Mouse (Mus musculus) naive thymus-derived CD4-positive, alpha-beta T cell, adult 2 months (primary cell): ENCODE results near the gene Ehhadh.

Source experiments
- DNase-seq: peaks from one replicate; pipeline ENCODE4 v3.0.0-alpha.2; 2011; ENCODE audit warnings: low read depth

Ehhadh gene

DNA sequence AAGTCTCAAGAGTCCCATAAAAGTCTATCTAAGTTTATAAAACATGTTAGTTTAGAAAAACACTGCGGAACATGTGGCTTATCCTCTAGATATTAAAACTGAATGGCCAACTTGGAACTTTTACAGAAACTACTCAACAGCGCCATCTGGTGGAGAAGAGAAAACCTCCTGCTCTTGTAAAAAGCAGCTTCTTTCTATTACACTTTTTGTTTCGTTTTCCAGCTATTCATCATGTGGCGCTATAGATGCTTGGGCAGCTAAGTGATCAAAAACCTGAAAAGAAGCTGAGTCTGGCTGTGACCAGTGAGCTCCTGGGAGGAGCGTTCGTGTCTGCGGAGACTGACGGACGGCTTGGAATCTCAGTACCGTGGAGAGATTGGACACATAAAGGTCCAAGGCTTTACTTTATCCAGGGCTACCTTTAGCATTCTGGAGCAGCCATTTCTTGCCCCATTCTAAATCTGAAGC lies 59.7 kb downstream of the Ehhadh start:
- peak; percentile 88 for DNase-seq

DNA sequence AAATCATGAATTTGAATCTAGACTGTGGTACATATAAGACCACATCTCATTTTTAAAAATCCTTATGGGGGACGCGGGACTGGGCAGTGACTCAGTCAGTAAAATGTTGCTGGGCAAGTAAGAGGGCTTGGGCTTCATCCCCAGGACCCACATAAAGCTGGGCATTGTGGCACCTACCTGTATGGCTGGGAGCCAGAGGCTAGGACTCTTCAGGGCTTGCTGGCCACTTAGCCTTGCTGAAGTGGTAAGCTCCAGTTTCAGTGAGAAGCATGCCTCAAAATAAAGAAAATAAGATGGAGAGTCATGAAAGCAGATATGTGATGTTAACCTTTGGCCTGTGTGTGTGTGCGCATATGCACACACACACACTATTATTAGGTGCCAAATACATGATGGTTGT lies 60.2 kb downstream of the Ehhadh start:
- no peak for DNase-seq

GRCm38 (mm10) chr16:21724261-21724660 lies 63.3 kb downstream of the Ehhadh start:
- no peak for DNase-seq

- DNase-seq = no peak
These were observed 67.8 kb downstream of the Ehhadh start for GRCm38 (mm10) chr16:21719770-21720169.

- DNase-seq = no peak
These were observed 73.1 kb downstream of the Ehhadh start for GRCm38 (mm10) chr16:21714516-21714915.
